Mouse (Mus musculus) liver, embryonic 13.5 days (tissue): ENCODE measurements around the gene Col15a1. TPM values are rescaled to one million over a fixed set of nuclear protein-coding genes. Genes with fewer than 3 reads are reported as not detected.
A peak's percentile ranks its signal among the peaks of the same experiment; 100 is the strongest.

Experiments
- ATAC-seq: fragments of 200-750 bp; cut with Nextera tagmentation; 2 replicates; pipeline ENCODE4 v1.8.0; 2017; ENCODE audit warnings: low read depth, mild to moderate bottlenecking, moderate number of reproducible peaks, moderate library complexity
- DNase-seq: peaks from one replicate; pipeline ENCODE4 v3.0.0; 2022
- H3K27ac ChIP-seq: fragments of 300-500 bp; sonication (generic); 2 replicates; pipeline ENCODE4 v1.5.1; 2015; ENCODE audit warnings: moderate library complexity, mild to moderate bottlenecking, inconsistent platforms
- H3K27me3 ChIP-seq: fragments of 300-500 bp; sonication (generic); 2 replicates; pipeline ENCODE4 v1.6.1; 2015; ENCODE audit warnings: mild to moderate bottlenecking, inconsistent platforms
- H3K36me3 ChIP-seq: fragments of 300-500 bp; sonication (generic); 2 replicates; pipeline ENCODE4 v1.6.1; 2015; ENCODE audit warnings: mild to moderate bottlenecking, inconsistent platforms
- H3K4me1 ChIP-seq: fragments of 300-500 bp; sonication (generic); replicated peaks from 2 replicates; pipeline ENCODE4 v1.6.1; 2015; ENCODE audit warnings: inconsistent platforms
- H3K4me2 ChIP-seq: fragments of 300-500 bp; sonication (generic); 2 replicates; pipeline ENCODE4 v1.6.1; 2015; ENCODE audit warnings: inconsistent platforms, mild to moderate bottlenecking, moderate library complexity
- H3K4me3 ChIP-seq: fragments of 300-500 bp; sonication (generic); replicated peaks from 2 replicates; pipeline ENCODE4 v1.5.1; 2015; ENCODE audit warnings: mild to moderate bottlenecking, inconsistent platforms
- H3K9ac ChIP-seq: fragments of 300-500 bp; sonication (generic); 2 replicates; pipeline ENCODE4 v1.6.1; 2015; ENCODE audit warnings: mild to moderate bottlenecking, inconsistent platforms
- H3K9me3 ChIP-seq: fragments of 300-500 bp; sonication (generic); replicated peaks from 2 replicates; pipeline ENCODE4 v1.6.1; 2016; ENCODE audit warnings: inconsistent platforms
- WGBS: fragments of 180-500 bp; shearing (Covaris S2); methylation state at CpG from one replicate; pipeline ENCODE4 v1.1.7; 2015; ENCODE audit not compliant: insufficient replicate concordance; 5-methylcytosine and 5-hydroxymethylcytosine counted together
- polyA plus RNA-seq: library from polyadenylated mRNA; unstranded; fragments of >200 nt; fragmentation: Nextera tagmentation; extraction: Ambion mirVana; gene quantifications from 2 replicates; pipeline ENCODE4 v1.2.1, GENCODE M21; 2015

Col15a1 gene
- polyA plus RNA-seq, 1 experiment from 2014 or later, result 0.36 TPM

GRCm38 (mm10) chr4:47231322-47231721 lies 23.4 kb downstream of the Col15a1 start:
- Histone ChIP-seq H3K9me3 (no peaks in the 10 kb centered on the region), H3K4me3 (no peak overlapping the region), H3K27ac (no peak overlapping the region), H3K27me3 (peaks cover 3% of the 10 kb centered on the region; the same call in 1 of the 2 replicates), H3K4me1 (no peaks in the 10 kb centered on the region), H3K36me3 (no peaks in the 10 kb centered on the region), H3K4me2 (no peak overlapping the region), H3K9ac (no peak overlapping the region)
- ATAC-seq, result no peak
- 61% methylated on average over 6 of the region's 6 CpGs for WGBS
- DNase-seq, result no peak

DNA sequence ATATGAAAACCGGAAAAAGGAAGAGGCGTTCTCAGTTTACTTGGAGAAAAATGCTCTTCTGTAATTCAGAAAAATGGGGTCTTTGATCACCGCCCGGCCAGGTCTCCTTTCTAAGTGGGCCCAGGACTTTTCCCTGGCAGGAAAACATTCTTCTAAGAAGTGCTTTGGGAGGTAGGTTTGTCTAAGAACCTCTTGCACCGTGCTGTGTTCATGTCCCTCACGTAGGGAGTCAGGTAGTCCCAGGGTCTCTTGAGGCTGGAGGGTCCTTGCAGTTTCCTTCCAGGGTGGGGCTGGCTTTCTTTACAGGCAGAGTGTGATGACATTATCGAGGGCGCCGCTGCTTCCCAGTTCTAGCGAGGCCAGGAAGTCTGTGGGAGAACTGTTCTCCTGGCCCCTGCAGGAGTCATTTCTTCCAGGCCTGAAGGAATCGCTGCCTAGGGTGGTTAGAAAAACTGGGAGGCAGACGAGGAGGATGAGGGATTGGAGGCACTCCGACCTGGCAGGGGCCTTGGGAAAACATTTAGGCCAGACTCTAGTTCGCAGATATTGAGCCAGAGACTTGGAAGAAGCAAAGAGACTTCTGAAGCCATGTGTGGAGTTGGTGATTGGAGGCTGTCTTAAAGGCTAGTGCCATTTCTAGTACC lies 25.4 kb downstream of the Col15a1 start:
- DNase-seq (no peak), ATAC-seq (no peak)
- Histone ChIP-seq H3K4me2 (no peak overlapping the region), H3K9ac (no peak overlapping the region), H3K9me3 (no peaks in the 10 kb centered on the region), H3K27me3 (peaks cover 3% of the 10 kb centered on the region; the same call in 1 of the 2 replicates), H3K36me3 (no peaks in the 10 kb centered on the region), H3K4me3 (no peak overlapping the region), H3K4me1 (no peaks in the 10 kb centered on the region), H3K27ac (no peak overlapping the region)
- 51% methylated on average over 14 of the region's 14 CpGs for WGBS

- DNase-seq (peak; percentile 19), ATAC-seq (no peak)
- 13% methylated on average over 17 of the region's 17 CpGs for WGBS
- no peak overlapping the region for H3K4me3 ChIP-seq
- H3K27ac ChIP-seq, result no peak overlapping the region
- H3K36me3 ChIP-seq, result no peaks in the 10 kb centered on the region
- H3K4me1 ChIP-seq, result no peaks in the 10 kb centered on the region
- H3K4me2 ChIP-seq, result no peak overlapping the region
- H3K9ac ChIP-seq, result no peak overlapping the region
- no peaks in the 10 kb centered on the region for H3K9me3 ChIP-seq
- peaks cover 3% of the 10 kb centered on the region; the same call in 1 of the 2 replicates for H3K27me3 ChIP-seq
Observed at GRCm38 (mm10) chr4:47234667-47235267, 26.8 kb downstream of the Col15a1 start.

DNA sequence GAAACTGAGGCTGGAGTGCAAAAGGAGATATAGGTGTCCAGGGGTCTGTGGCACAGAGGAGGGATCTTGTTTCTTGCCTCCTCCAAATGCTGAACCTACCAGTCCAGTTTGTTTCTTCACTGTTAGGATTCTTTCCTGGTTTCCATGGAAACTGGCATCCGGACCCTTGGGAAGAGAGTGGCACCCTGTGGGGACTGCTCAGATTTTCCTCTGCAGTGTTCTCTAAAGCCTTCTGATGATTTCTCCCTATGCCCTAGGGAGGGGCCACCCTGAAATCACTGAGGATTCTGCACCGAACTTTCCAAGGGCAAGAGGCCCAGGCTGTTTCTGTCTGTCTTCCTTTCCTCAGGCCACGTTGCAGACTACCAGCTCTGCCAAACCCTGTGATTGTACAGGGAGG lies 27.4 kb downstream of the Col15a1 start:
- H3K27ac ChIP-seq, result no peak overlapping the region
- no peak for DNase-seq
- H3K27me3 ChIP-seq, result peaks cover 3% of the 10 kb centered on the region; the same call in 1 of the 2 replicates
- ATAC-seq, result no peak
- no peaks in the 10 kb centered on the region for H3K36me3 ChIP-seq
- 41% methylated on average over 3 of the region's 3 CpGs for WGBS
- H3K4me3 ChIP-seq, result no peak overlapping the region
- no peaks in the 10 kb centered on the region for H3K4me1 ChIP-seq
- H3K9ac ChIP-seq, result no peak overlapping the region
- H3K9me3 ChIP-seq, result no peaks in the 10 kb centered on the region
- H3K4me2 ChIP-seq, result no peak overlapping the region

GRCm38 (mm10) chr4:47236104-47236503 lies 28.1 kb downstream of the Col15a1 start:
- no peak overlapping the region for H3K4me3 ChIP-seq
- no peak overlapping the region for H3K9ac ChIP-seq
- H3K9me3 ChIP-seq, result no peaks in the 10 kb centered on the region
- H3K4me1 ChIP-seq, result no peaks in the 10 kb centered on the region
- no peak for ATAC-seq
- no peak overlapping the region for H3K27ac ChIP-seq
- peaks cover 3% of the 10 kb centered on the region; the same call in 1 of the 2 replicates for H3K27me3 ChIP-seq
- 66% methylated on average over 7 of the region's 7 CpGs for WGBS
- no peak overlapping the region for H3K4me2 ChIP-seq
- H3K36me3 ChIP-seq, result no peaks in the 10 kb centered on the region
- DNase-seq, result no peak

- Histone ChIP-seq H3K27ac (no peak overlapping the region), H3K9me3 (no peaks in the 10 kb centered on the region), H3K36me3 (no peaks in the 10 kb centered on the region), H3K9ac (no peak overlapping the region), H3K4me1 (no peaks in the 10 kb centered on the region), H3K27me3 (peaks cover 3% of the 10 kb centered on the region; the same call in 1 of the 2 replicates), H3K4me3 (no peak overlapping the region), H3K4me2 (no peak overlapping the region)
- ATAC-seq (no peak), DNase-seq (no peak)
- 44% methylated on average over 15 of the region's 15 CpGs for WGBS
Observed at GRCm38 (mm10) chr4:47237220-47237619, 29.3 kb downstream of the Col15a1 start.

DNA sequence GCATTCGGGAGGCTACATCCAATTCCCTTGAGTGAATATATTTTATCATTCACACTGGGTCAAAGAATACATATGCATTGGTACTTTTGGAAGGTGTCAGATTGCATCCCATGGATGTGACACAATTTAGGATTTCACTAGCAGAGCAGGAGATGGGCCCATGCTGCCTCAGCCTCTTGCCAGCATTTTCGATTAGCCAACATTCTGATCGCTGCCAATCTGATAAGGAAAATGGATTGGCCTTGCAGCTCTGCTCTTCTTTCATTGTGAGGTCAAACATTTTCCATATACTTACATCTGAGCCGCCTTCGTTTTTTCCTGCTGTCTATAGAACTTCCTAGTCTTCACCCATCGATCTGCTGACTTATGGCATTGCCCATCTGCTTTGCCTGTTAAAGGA lies 31.2 kb downstream of the Col15a1 start:
- no peaks in the 10 kb centered on the region for H3K9me3 ChIP-seq
- H3K4me3 ChIP-seq, result no peak overlapping the region
- WGBS, result 66% methylated on average over 6 of the region's 6 CpGs
- DNase-seq (no peak), ATAC-seq (no peak)
- no peak overlapping the region for H3K4me2 ChIP-seq
- H3K27ac ChIP-seq, result no peak overlapping the region
- H3K9ac ChIP-seq, result no peak overlapping the region
- peaks cover 3% of the 10 kb centered on the region; the same call in 1 of the 2 replicates for H3K27me3 ChIP-seq
- no peaks in the 10 kb centered on the region for H3K36me3 ChIP-seq
- H3K4me1 ChIP-seq, result no peaks in the 10 kb centered on the region

DNA sequence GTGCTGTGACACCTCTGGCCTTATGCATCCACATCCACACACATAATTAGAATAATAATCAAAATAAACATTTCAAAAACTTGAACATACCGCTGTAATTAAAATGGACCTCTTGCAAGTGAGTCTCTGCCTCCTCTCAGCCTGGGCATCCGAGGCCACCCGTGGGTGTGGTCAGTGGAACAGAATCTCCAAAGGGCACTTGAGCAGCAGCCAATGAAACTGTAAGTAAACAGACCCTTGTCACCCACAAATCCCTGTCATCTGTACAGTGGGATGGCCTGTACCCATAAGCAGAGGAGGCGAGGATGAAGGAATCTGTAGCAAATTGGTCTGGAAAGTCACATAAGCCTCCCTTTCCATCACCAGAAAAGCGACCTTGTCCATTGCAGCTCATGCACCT lies 32.9 kb downstream of the Col15a1 start:
- Histone ChIP-seq H3K9ac (no peak overlapping the region), H3K9me3 (no peaks in the 10 kb centered on the region), H3K4me2 (no peak overlapping the region), H3K4me1 (no peaks in the 10 kb centered on the region), H3K27ac (no peak overlapping the region), H3K4me3 (no peak overlapping the region), H3K36me3 (no peaks in the 10 kb centered on the region), H3K27me3 (no peaks in the 10 kb centered on the region)
- 53% methylated on average over 5 of the region's 5 CpGs for WGBS
- DNase-seq, result no peak
- no peak for ATAC-seq

DNA sequence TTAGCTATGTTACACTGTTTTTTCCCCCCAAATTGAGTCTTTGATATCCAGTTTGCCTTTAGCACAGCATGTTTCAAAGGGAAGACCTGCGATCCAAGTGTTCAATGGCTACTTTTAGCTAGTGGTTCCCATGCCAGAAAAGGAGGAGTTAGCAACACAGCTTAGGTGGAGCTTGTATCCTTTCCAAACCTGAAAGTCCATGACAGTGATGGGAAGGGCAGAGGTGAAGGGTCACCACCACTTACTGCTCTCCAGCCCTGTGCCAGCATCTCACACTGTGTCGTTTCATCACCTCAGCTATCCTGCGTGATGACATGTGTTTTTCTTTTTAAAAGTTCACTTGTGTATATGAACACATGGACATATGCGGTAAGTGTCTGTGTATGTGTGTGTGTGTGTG lies 34.2 kb downstream of the Col15a1 start:
- H3K36me3 ChIP-seq, result no peaks in the 10 kb centered on the region
- no peak overlapping the region for H3K27ac ChIP-seq
- no peak overlapping the region for H3K4me3 ChIP-seq
- no peaks in the 10 kb centered on the region for H3K9me3 ChIP-seq
- WGBS, result 68% methylated on average over 4 of the region's 4 CpGs
- ATAC-seq, result no peak
- DNase-seq, result no peak
- H3K9ac ChIP-seq, result no peak overlapping the region
- H3K4me1 ChIP-seq, result no peaks in the 10 kb centered on the region
- H3K27me3 ChIP-seq, result no peaks in the 10 kb centered on the region
- H3K4me2 ChIP-seq, result no peak overlapping the region

DNA sequence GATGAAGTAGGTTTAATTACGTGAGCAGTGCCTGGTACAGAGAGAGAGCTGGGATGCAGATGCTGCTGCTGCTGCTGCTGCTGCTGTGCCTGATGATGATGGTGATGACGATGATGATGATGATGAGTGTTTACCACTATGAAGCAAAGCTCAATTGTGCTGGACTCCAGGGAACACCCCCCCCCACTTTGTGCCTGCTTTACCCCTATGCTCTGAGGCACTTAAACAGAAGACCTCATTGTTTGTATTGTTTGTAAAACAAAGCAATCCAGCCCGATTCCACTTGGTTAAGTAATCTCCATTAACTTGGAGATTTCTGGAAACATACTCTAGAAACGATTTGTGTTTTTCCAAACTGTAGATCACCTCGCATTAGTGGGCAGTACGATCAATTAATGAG lies 36.7 kb downstream of the Col15a1 start:
- Histone ChIP-seq H3K36me3 (no peaks in the 10 kb centered on the region), H3K27ac (no peak overlapping the region), H3K9ac (no peak overlapping the region), H3K9me3 (no peaks in the 10 kb centered on the region), H3K4me2 (no peak overlapping the region), H3K4me1 (no peaks in the 10 kb centered on the region), H3K27me3 (no peaks in the 10 kb centered on the region), H3K4me3 (no peak overlapping the region)
- 66% methylated on average over 6 of the region's 6 CpGs for WGBS
- no peak for ATAC-seq
- DNase-seq, result no peak

DNA sequence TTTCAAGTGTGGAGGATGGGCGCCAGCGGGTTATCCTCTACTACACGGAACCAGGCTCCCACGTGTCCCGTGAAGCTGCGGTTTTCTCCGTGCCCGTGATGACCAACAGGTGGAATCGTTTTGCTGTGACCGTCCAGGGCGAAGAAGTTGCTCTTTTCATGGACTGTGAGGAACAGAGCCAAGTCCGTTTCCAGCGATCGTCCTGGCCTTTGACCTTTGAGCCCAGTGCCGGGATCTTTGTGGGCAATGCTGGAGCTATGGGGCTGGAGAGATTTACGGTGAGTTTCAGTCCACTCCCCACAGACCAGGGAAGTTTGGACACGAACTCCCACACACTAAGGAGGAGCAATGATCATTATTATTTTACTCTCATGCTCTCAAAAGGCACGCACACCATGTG lies 37.7 kb downstream of the Col15a1 start:
- Histone ChIP-seq H3K4me3 (no peak overlapping the region), H3K27ac (no peak overlapping the region), H3K9ac (no peak overlapping the region), H3K4me1 (no peaks in the 10 kb centered on the region), H3K9me3 (no peaks in the 10 kb centered on the region), H3K27me3 (no peaks in the 10 kb centered on the region), H3K4me2 (no peak overlapping the region), H3K36me3 (no peaks in the 10 kb centered on the region)
- ATAC-seq (no peak), DNase-seq (no peak)
- 83% methylated on average over 18 of the region's 18 CpGs for WGBS

- Histone ChIP-seq H3K27ac (no peak overlapping the region), H3K27me3 (no peaks in the 10 kb centered on the region), H3K4me3 (no peak overlapping the region), H3K4me1 (peaks cover 6% of the 10 kb centered on the region; the same call in 1 of the 2 replicates), H3K36me3 (no peaks in the 10 kb centered on the region), H3K4me2 (no peak overlapping the region), H3K9me3 (no peaks in the 10 kb centered on the region), H3K9ac (no peak overlapping the region)
- no peak for ATAC-seq
- DNase-seq, result no peak
- 46% methylated on average over 8 of the region's 8 CpGs for WGBS
Observed at GRCm38 (mm10) chr4:47246811-47247210, 38.9 kb downstream of the Col15a1 start.
